Mouse (Mus musculus): ENCODE measurements around the gene Dmrtc2. TPM values are rescaled to one million over a fixed set of nuclear protein-coding genes. Genes with fewer than 3 reads are reported as not detected.

Gene Dmrtc2
- polyA plus RNA-seq, 1 experiment from 2014 or later = not detected

GRCm38 (mm10) chr7:24901842-24902241 is 32.0 kb downstream of the Dmrtc2 start:
- Histone ChIP-seq H3K27ac (ENCODE audit: low read depth, low read length) (peak overlapping the region; percentile 91; the same call in 1 of the 2 replicates), H3K4me2 (peak overlapping the region; percentile 75), H3K4me1 (ENCODE audit: control insufficient read depth, insufficient read depth, low read length) (peaks cover 28% of the 10 kb centered on the region), H3K4me3 (ENCODE audit: low read depth, low read length) (no peak overlapping the region; the same call in 1 of the 2 replicates), H3K36me3 (ENCODE audit: control insufficient read depth, insufficient read depth, low read length) (no peaks in the 10 kb centered on the region), H3K27me3 (ENCODE audit: control insufficient read depth, insufficient read depth, low read length) (no peaks in the 10 kb centered on the region), H3K9me3 (replicated peaks; ENCODE audit: control insufficient read depth, low read length) (no peaks in the 10 kb centered on the region), H3K9ac (ENCODE audit: low read depth, low read length) (no peak overlapping the region)
- 43% methylated on average over 1 of the region's 1 CpGs for WGBS (ENCODE audit: insufficient replicate concordance)
- no peak for ATAC-seq (replicated peaks; ENCODE audit: insufficient number of reproducible peaks, low FRiP score, low TSS enrichment)

GRCm38 (mm10) chr7:24902264-24902629 is 32.4 kb downstream of the Dmrtc2 start:
- peaks cover 32% of the 10 kb centered on the region for H3K4me1 ChIP-seq (ENCODE audit: control insufficient read depth, insufficient read depth, low read length)
- peak overlapping the region; percentile 77 for H3K4me3 ChIP-seq (ENCODE audit: low read depth, low read length)
- peak overlapping the region; percentile 91 for H3K27ac ChIP-seq (ENCODE audit: low read depth, low read length)
- no peaks in the 10 kb centered on the region for H3K36me3 ChIP-seq (ENCODE audit: control insufficient read depth, insufficient read depth, low read length)
- ATAC-seq (replicated peaks; ENCODE audit: insufficient number of reproducible peaks, low FRiP score, low TSS enrichment) = no peak
- H3K4me2 ChIP-seq = peak overlapping the region; percentile 75
- no peaks in the 10 kb centered on the region for H3K9me3 ChIP-seq (replicated peaks; ENCODE audit: control insufficient read depth, low read length)
- no peaks in the 10 kb centered on the region for H3K27me3 ChIP-seq (ENCODE audit: control insufficient read depth, insufficient read depth, low read length)
- peak overlapping the region; percentile 86 for H3K9ac ChIP-seq (ENCODE audit: low read depth, low read length)
- 44% methylated on average over 2 of the region's 2 CpGs for WGBS (ENCODE audit: insufficient replicate concordance)

- Histone ChIP-seq H3K4me1 (ENCODE audit: control insufficient read depth, insufficient read depth, low read length) (peaks cover 37% of the 10 kb centered on the region), H3K36me3 (ENCODE audit: control insufficient read depth, insufficient read depth, low read length) (no peaks in the 10 kb centered on the region), H3K4me2 (peak within 1 kb of the TSS; percentile 75), H3K27me3 (ENCODE audit: control insufficient read depth, insufficient read depth, low read length) (no peaks in the 10 kb centered on the region), H3K4me3 (ENCODE audit: low read depth, low read length) (peak within 1 kb of the TSS; percentile 77), H3K27ac (ENCODE audit: low read depth, low read length) (peak within 1 kb of the TSS; percentile 91), H3K9me3 (replicated peaks; ENCODE audit: control insufficient read depth, low read length) (no peaks in the 10 kb centered on the region), H3K9ac (ENCODE audit: low read depth, low read length) (peak within 1 kb of the TSS; percentile 86)
- ATAC-seq (replicated peaks; ENCODE audit: insufficient number of reproducible peaks, low FRiP score, low TSS enrichment) = peak; percentile 41
- 5% methylated on average over 48 of the region's 68 CpGs for WGBS (ENCODE audit: insufficient replicate concordance)
Measured at GRCm38 (mm10) chr7:24902630-24903443, 33.0 kb downstream of the Dmrtc2 start, which contains the start of gene Arhgef1. TSS of gene Arhgef1 (plus strand) at chr7:24902912.

GRCm38 (mm10) chr7:24903444-24903825 is 33.6 kb downstream of the Dmrtc2 start:
- ATAC-seq (replicated peaks; ENCODE audit: insufficient number of reproducible peaks, low FRiP score, low TSS enrichment) = no peak
- H3K9me3 ChIP-seq (replicated peaks; ENCODE audit: control insufficient read depth, low read length) = no peaks in the 10 kb centered on the region
- H3K4me2 ChIP-seq = peak overlapping the region; percentile 75
- H3K27ac ChIP-seq (ENCODE audit: low read depth, low read length) = peak overlapping the region; percentile 91
- no peaks in the 10 kb centered on the region for H3K27me3 ChIP-seq (ENCODE audit: control insufficient read depth, insufficient read depth, low read length)
- peak overlapping the region; percentile 77 for H3K4me3 ChIP-seq (ENCODE audit: low read depth, low read length)
- peaks cover 37% of the 10 kb centered on the region for H3K4me1 ChIP-seq (ENCODE audit: control insufficient read depth, insufficient read depth, low read length)
- 29% methylated on average over 10 of the region's 10 CpGs for WGBS (ENCODE audit: insufficient replicate concordance)
- H3K9ac ChIP-seq (ENCODE audit: low read depth, low read length) = peak overlapping the region; percentile 86
- H3K36me3 ChIP-seq (ENCODE audit: control insufficient read depth, insufficient read depth, low read length) = no peaks in the 10 kb centered on the region

- Histone ChIP-seq H3K4me3 (ENCODE audit: low read depth, low read length) (peak overlapping the region; percentile 77), H3K9ac (ENCODE audit: low read depth, low read length) (peak overlapping the region; percentile 86), H3K9me3 (replicated peaks; ENCODE audit: control insufficient read depth, low read length) (no peaks in the 10 kb centered on the region), H3K27ac (ENCODE audit: low read depth, low read length) (peak overlapping the region; percentile 62), H3K27me3 (ENCODE audit: control insufficient read depth, insufficient read depth, low read length) (no peaks in the 10 kb centered on the region), H3K4me1 (ENCODE audit: control insufficient read depth, insufficient read depth, low read length) (peaks cover 37% of the 10 kb centered on the region), H3K36me3 (ENCODE audit: control insufficient read depth, insufficient read depth, low read length) (no peaks in the 10 kb centered on the region), H3K4me2 (peak overlapping the region; percentile 75)
- peak; percentile 93 for ATAC-seq (replicated peaks; ENCODE audit: insufficient number of reproducible peaks, low FRiP score, low TSS enrichment)
- under 1% methylated on average over 30 of the region's 30 CpGs for WGBS (ENCODE audit: insufficient replicate concordance)
Measured at GRCm38 (mm10) chr7:24904070-24904483, 34.2 kb downstream of the Dmrtc2 start.

- Histone ChIP-seq H3K9me3 (replicated peaks; ENCODE audit: control insufficient read depth, low read length) (no peaks in the 10 kb centered on the region), H3K27ac (ENCODE audit: low read depth, low read length) (peak overlapping the region; percentile 62), H3K27me3 (ENCODE audit: control insufficient read depth, insufficient read depth, low read length) (no peaks in the 10 kb centered on the region), H3K9ac (ENCODE audit: low read depth, low read length) (peak overlapping the region; percentile 79), H3K4me1 (ENCODE audit: control insufficient read depth, insufficient read depth, low read length) (peaks cover 37% of the 10 kb centered on the region), H3K4me3 (ENCODE audit: low read depth, low read length) (peak overlapping the region; percentile 77), H3K36me3 (ENCODE audit: control insufficient read depth, insufficient read depth, low read length) (no peaks in the 10 kb centered on the region), H3K4me2 (peak overlapping the region; percentile 75)
- no peak for ATAC-seq (replicated peaks; ENCODE audit: insufficient number of reproducible peaks, low FRiP score, low TSS enrichment)
- WGBS (ENCODE audit: insufficient replicate concordance) = 9% methylated on average over 3 of the region's 3 CpGs
Measured at GRCm38 (mm10) chr7:24904936-24905335, 35.1 kb downstream of the Dmrtc2 start.

- WGBS (ENCODE audit: insufficient replicate concordance) = 18% methylated on average over 6 of the region's 6 CpGs
- no peaks in the 10 kb centered on the region for H3K9me3 ChIP-seq (replicated peaks; ENCODE audit: control insufficient read depth, low read length)
- no peak overlapping the region for H3K27ac ChIP-seq (ENCODE audit: low read depth, low read length)
- H3K36me3 ChIP-seq (ENCODE audit: control insufficient read depth, insufficient read depth, low read length) = no peaks in the 10 kb centered on the region
- peak overlapping the region; percentile 15 for H3K4me2 ChIP-seq
- H3K4me3 ChIP-seq (ENCODE audit: low read depth, low read length) = no peak overlapping the region
- no peaks in the 10 kb centered on the region for H3K27me3 ChIP-seq (ENCODE audit: control insufficient read depth, insufficient read depth, low read length)
- no peak overlapping the region for H3K9ac ChIP-seq (ENCODE audit: low read depth, low read length)
- ATAC-seq (replicated peaks; ENCODE audit: insufficient number of reproducible peaks, low FRiP score, low TSS enrichment) = no peak
- H3K4me1 ChIP-seq (ENCODE audit: control insufficient read depth, insufficient read depth, low read length) = peaks cover 37% of the 10 kb centered on the region
Measured at GRCm38 (mm10) chr7:24906551-24906950, 36.7 kb downstream of the Dmrtc2 start.

GRCm38 (mm10) chr7:24907211-24907748 is 37.4 kb downstream of the Dmrtc2 start:
- Histone ChIP-seq H3K9me3 (replicated peaks; ENCODE audit: control insufficient read depth, low read length) (no peaks in the 10 kb centered on the region), H3K4me1 (ENCODE audit: control insufficient read depth, insufficient read depth, low read length) (peaks cover 31% of the 10 kb centered on the region), H3K9ac (ENCODE audit: low read depth, low read length) (no peak overlapping the region), H3K27me3 (ENCODE audit: control insufficient read depth, insufficient read depth, low read length) (no peaks in the 10 kb centered on the region), H3K36me3 (ENCODE audit: control insufficient read depth, insufficient read depth, low read length) (no peaks in the 10 kb centered on the region), H3K4me2 (peak overlapping the region; percentile 15; the same call in 1 of the 2 replicates), H3K27ac (ENCODE audit: low read depth, low read length) (no peak overlapping the region), H3K4me3 (ENCODE audit: low read depth, low read length) (no peak overlapping the region)
- ATAC-seq (replicated peaks; ENCODE audit: insufficient number of reproducible peaks, low FRiP score, low TSS enrichment) = no peak
- 29% methylated on average over 13 of the region's 13 CpGs for WGBS (ENCODE audit: insufficient replicate concordance)

Measured in heart, embryonic 11.5 days (tissue).